Mouse (Mus musculus): Measurements from ENCODE around the gene Zbtb8a. TPM values are rescaled to one million over a fixed set of nuclear protein-coding genes. Genes with fewer than 3 reads are reported as not detected.

Gene Zbtb8a
- 1.8 TPM for total RNA-seq (2023)

GRCm38 (mm10) chr4:129377601-129378390 is at the start of gene Zbtb8a:
TSS of gene Zbtb8a (minus strand) at chr4:129378116.

GRCm38 (mm10) chr4:129335216-129336074 is 42.5 kb downstream of the Zbtb8a start, which contains the start of the genes Rbbp4 and Zbtb8os:
TSS of gene Rbbp4 (minus strand) at chr4:129335370.
TSS of gene Zbtb8os (plus strand) at chr4:129335695.

Other genes starting within 250 kb of the Zbtb8a start
- not detected for gene Fndc5, start 241.1 kb downstream of the Zbtb8a start, total RNA-seq (2023)
- 34.5 TPM for gene S100pbp, start 188.4 kb downstream of the Zbtb8a start, total RNA-seq (2023)
- gene Yars, start 188.4 kb downstream of the Zbtb8a start, total RNA-seq (2023), result 92.7 TPM
- 1.0 TPM for gene C77080, start 116.7 kb downstream of the Zbtb8a start, total RNA-seq (2023)
- gene Sync, start 90.5 kb downstream of the Zbtb8a start, total RNA-seq (2023), result not detected
- 168 TPM for gene Rbbp4, start 42.7 kb downstream of the Zbtb8a start, total RNA-seq (2023)
- 35.2 TPM for gene Zbtb8os, start 42.4 kb downstream of the Zbtb8a start, total RNA-seq (2023)
- gene Zbtb8b, start 62.7 kb upstream of the Zbtb8a start, total RNA-seq (2023), result not detected
- gene Bsdc1, start 83.5 kb upstream of the Zbtb8a start, total RNA-seq (2023), result 163 TPM
- gene Tssk3, start 112.9 kb upstream of the Zbtb8a start, total RNA-seq (2023), result not detected
- gene Fam229a, start 113.1 kb upstream of the Zbtb8a start, total RNA-seq (2023), result 1.9 TPM
- 19.7 TPM for gene Marcksl1, start 135.5 kb upstream of the Zbtb8a start, total RNA-seq (2023)
- 127 TPM for gene Hdac1, start 164.6 kb upstream of the Zbtb8a start, total RNA-seq (2023)
- 749 TPM for gene Lck, start 195.5 kb upstream of the Zbtb8a start, total RNA-seq (2023)
- 1.2 TPM for gene Fam167b, start 200.4 kb upstream of the Zbtb8a start, total RNA-seq (2023)
- gene Eif3i, start 222.5 kb upstream of the Zbtb8a start, total RNA-seq (2023), result 173 TPM
- 173 TPM for gene Tmem234, start 222.6 kb upstream of the Zbtb8a start, total RNA-seq (2023)
- 3.7 TPM for gene Dcdc2b, start 236.1 kb upstream of the Zbtb8a start, total RNA-seq (2023)
- gene Iqcc, start 241.0 kb upstream of the Zbtb8a start, total RNA-seq (2023), result 17.3 TPM
- 6.2 TPM for gene Ccdc28b, start 245.8 kb upstream of the Zbtb8a start, total RNA-seq (2023)